Mouse (Mus musculus) spleen, embryonic (tissue): ENCODE results near the gene Ice2.

Experiments
- CTCF ChIA-PET: fragments of 350-600 bp; sonication (Branson Sonifier 250); formaldehyde crosslinking; loops from one replicate; lab custom pipeline; 2022; lab: Charles Lee

The Ice2 gene

DNA sequence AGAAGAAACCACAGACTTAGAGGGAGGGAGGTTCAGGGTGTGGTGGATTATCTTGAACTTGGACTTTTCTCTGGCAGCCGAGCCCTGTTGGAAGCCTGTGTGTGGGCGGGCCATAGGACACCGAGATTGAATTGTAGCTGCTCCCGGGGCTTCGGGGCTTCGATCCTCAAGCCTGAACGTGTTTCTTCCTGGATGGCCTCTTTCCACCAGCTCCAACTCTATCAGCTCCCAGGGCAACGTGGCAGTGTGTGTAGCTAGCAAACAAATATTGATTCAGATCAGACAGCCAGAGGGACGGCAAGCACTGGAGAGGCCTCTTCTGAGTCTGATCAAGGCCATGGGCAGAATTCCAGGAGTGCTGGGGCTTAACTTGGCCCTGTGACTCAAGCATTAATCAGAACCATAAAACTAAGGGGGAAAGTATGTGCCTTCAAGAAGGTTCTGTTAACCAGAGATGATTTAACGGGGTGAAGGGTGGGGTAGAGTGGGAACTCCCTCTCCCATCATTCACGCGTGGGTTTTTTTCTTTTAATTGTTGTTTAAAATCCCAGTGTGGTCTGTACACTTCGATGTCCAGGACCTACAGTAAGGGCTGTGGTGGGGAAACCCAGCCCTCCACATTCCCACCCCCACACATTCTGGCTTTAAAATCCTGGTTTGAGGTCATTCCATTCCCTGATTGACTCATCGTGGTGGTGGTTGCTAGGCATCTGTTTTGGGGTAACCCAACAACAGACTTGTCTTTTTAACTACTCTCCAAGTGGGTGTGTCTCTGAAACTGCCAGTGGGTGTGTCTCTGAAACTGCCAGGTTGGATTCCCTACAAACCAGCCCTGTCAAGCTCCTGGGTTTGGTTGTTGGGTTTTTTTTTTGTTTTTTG is 60.3 kb downstream of the Ice2 start:
- CTCF ChIA-PET, result no interaction called here

DNA sequence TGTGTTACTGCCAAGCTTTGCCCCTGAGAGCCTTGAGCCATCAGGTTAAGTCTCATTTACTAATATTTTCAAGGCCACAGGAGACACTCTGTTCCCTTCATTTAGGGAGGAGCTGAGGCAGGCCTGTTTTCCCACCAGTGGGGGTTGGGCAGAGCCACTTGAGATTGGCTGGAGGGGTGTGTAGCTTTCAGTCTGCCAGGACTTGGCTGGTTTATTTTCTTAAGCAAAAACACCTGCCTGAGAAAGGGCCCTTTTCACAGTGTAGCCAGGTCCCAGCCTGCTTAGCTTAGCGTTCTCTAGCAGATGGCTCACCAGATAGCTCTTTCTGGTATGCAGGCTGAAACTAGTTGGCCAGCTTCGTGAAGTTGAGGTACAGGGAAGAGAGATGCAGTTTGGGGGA is 61.3 kb downstream of the Ice2 start:
- CTCF ChIA-PET, result no interaction called here

DNA sequence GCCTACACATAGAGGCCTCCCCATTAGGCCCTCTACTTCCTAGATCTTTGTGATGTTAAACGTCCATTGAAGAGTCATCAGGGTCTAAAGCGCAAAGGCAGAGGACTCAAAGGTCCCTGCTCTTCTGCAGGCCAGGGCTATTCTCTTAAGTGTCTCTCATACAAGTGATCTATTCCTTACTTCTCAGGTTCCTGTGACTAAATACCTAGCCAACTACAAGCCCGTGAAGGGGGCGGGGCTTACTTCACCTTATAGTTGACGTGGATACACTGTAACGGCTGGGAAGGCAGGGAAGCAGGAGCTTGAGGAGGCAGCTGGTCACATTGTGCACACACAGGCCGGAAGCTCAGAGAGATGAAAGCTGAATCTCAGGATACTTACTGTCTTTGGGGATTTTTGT is 62.2 kb downstream of the Ice2 start:
- CTCF ChIA-PET, result no interaction called here

DNA sequence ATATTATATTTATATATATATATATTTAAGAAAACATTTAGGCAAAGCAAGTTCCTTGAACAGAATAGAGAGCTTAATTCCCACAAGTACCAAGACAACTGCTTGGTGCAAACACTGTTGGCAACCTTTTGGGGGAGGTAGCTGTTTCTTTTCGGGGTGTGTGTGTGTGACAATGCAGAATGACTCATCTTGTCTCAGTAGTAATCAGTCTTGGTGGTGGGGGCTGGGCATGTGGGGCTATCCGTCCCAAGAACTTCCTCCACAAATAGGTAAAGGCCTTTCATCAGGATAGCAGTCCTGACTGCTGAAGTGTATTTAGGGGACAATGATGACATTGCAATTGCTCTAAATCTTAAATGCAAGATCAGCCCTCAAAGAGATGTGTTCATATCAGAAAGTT is 65.3 kb downstream of the Ice2 start:
- CTCF ChIA-PET, result interaction anchor here (0.7 kb wide), 1 partner anchor 187 kb away, joined by 3 read pairs; no protein-coding TSS in a partner anchor

DNA sequence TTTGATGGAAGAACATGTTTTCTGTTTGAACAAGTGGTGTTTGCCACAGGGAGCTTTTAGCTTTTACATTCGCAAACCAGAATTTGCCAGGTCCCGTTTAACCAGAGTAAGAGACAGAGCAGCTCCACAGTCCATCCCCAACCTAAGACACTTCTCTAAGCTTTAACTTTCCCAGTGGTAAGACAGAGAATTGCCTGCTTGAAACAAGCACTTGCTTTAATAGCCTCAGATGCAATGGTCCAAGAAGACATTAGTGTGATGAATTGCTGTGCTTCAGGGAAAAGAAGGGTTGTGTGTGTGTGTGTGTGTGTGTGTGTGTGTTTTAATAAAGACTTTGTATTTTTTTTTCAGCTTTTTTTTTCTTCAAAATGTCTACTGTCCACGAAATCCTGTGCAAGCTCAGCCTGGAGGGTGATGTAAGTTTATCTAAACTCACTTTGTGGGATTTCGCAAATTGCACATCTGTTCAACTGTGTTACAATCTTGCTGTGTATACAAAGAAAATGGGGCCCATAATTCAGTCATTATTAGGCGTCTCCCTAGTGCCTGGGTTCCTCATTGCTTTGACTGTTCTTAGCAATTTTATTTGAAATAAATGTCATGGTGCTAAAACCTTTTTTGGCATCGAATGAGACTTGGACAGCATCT is 66.5 kb downstream of the Ice2 start:
- CTCF ChIA-PET, result no interaction called here

DNA sequence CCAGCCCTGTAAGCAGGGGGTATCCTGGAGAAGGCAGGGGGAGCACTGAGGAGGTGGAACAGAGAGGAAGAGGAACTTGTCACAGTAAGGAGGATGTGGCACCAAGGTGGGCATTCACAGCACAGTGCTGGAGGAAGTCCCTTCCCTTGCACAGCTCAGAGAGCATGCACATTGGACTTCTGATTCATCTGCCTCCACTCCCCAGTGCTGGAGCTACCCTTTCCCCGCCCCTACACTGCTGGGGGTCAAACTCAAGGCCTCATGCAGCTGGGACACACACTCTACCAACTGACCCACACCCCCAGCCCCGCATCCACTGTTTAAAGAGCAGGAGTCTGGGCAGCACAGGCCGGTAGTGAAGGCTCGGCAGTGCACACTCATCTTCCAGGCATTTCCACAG is 68.4 kb downstream of the Ice2 start:
- CTCF ChIA-PET, result no interaction called here

DNA sequence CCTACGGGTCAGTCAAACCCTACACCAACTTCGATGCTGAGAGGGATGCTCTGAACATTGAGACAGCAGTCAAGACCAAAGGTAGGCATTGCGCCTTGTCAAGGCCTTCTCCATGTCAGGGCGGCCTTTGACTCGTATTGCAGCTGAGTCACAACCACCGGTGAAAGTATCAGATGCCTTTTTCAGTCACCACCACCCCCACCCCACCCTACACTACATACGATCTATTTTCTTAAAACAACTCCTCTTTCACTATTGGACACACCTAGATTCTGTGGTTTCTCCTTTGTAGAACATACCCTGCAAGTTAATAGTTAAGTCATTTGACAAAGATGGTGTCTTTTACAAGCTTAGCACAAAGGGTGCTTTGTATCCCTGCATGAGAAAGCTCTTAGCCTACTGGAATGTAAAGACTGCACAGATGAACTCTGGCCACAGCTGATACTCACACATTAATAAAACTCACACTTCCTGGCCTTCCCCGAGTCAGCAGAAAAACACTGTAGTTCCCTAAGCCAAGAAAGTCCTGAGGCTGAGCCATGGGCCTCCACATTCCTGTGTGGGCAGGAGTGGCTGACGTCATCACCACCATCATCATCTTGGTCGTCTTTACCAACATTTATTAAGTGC is 69.7 kb downstream of the Ice2 start:
- CTCF ChIA-PET, result no interaction called here

DNA sequence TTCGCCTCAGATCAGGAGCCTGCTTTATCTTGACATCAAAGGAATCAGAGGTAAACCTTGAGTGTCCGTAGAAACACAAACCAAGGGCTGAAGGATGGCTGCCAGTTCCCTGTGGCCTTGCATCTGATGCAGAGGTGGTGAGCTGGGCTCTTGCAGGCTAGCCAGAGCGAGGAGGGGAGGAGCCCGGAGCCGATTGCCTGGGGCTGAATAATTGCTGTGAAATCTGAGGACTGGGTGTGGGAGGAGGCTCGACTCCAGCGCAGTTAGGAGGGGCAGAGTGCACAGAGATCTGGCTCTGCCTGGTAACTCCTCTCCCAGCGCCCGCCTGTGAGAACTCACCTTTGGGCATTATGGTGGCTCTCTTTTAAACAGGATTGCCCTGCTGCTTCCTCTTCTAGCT is 71.3 kb downstream of the Ice2 start:
- CTCF ChIA-PET, result no interaction called here

DNA sequence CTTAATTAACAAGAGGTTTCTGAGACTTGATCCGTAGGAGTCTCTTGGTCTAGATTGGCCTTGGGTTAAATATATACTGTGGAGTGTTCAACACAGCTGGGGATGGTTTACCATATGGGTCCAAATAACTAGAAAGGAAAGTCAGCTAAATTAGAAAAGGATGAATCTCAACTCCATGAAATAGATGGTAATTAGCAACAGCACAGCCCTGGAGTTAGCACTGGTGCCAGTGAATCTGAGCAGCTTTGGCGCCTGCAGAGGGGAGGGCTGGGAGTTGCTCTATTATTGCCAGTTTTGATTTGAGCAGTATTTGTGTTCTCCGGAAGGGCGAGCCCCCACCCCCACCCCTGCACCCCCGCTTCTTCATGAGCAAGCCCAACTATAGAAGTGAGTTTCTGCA is 72.7 kb downstream of the Ice2 start:
- CTCF ChIA-PET, result no interaction called here

DNA sequence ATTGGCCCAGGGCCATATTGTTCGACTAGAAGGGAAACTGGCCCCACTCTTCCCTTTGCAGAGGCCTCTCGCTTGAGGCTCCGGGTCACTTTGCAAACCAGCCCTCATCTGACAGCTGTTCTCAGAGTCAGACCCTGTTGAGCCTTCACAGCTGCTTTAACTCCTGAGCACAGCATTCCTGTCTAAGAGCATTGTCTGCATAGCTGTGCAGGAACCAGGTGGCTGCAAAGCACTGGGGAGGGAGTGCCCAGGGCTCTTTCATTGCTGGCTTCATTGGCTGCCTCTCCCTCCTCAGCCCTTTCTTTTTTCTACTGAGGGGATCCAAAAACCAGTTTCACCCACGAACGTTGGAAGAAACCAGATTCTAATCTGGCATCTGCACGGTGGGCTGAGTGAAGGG is 73.2 kb downstream of the Ice2 start:
- CTCF ChIA-PET, result no interaction called here

DNA sequence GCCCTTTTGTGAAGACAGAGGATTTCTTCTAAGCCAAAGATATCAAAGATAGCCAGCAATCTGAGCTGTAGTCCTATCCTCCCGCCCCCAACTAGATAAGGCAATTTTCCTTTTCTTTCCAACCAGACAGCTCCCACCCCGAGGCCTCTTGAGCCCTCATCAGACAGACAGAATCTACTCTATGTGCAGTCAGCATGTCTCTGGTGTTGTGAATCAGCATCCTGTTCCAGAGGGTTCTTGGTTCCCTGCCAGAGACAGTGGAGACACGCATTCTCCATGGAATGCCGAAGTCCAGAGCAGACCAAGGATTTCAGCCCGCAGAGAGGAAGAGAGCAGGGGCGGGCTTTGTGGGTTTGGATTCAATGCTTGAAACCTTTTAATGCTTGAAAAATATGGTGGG is 75.0 kb downstream of the Ice2 start:
- CTCF ChIA-PET, result no interaction called here

DNA sequence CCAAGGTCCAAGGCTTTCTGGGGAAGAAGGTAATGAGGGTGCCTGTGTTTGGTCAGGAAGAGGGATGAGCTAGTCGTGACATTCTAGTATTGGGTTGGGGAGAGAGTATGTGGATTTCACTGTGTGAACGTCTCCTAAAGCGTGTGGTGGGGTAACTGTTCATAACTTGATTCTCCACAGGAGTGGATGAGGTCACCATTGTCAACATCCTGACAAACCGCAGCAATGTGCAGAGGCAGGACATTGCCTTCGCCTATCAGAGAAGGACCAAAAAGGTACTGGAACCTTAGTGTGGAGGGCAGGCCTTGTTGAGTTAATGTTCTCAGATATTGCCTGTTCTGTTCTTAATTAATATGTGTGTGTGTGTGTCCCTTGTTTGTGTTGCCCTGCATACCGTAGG is 78.2 kb downstream of the Ice2 start:
- CTCF ChIA-PET, result no interaction called here

DNA sequence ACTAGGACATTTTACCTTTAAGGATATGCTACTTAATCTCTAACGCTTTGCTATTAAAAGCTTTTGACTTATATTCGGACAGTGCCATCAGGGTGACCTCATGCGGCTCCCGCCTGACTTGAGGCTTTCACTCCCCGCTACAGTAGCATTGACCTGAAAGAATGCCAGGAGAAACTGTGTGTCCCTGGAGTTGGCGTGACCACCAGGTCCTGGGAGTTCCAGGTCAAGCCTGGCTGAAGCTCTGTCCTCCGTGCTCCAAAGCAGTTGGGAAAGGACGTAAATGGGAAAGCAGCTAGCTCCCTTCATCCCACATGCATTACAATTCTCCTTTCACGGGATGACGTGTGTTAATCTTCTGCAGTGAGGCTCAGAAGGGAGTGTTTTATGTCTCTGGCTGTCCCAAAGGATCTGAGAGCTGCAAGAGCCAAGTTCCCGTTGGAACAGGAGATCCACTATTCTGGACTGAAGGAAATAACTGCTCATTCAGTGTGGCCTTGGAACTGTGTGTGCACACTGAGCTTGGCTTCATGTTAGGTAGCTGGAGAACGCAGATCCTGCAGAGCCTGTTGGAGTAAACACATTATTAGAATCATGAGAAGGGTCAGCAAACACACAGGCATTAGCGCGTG is 79.6 kb downstream of the Ice2 start:
- CTCF ChIA-PET, result no interaction called here

DNA sequence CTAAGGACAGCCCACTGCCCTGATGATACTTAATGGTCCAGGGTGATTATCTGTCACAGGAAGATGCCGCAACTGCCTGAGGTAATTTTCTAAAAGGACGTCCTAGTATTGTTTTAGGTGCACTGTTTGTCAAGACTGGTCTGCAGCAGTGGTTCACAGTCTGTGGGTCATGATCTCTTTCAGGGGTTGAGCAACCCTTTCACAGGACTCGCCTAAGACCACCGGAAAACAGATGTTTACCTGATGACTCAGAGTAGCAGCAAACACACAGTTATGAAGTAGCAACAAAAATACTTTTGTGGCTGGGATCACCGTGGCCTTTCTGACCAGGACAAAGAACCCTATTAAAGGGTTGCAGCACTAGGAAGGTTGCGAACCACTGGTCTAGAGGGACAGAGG is 80.1 kb downstream of the Ice2 start:
- CTCF ChIA-PET, result no interaction called here

DNA sequence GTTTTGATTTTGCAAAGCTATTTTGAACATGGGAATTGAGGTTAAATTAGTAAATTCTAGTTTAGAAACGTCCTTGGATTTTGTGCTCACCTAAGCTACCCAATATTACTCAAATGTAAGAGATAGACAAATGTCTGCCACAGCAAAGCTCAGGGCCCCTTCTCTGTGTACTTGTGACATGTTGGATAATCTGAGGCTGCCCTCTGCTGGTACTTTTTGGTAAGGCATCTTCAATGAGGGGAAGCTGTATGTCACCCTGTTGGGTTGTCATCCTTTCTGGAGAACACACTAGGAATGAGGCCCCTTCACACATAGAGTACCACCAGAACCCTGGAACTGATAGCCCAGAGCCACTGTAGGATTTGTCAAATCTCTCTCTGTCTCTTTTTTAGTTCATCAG is 82.6 kb downstream of the Ice2 start:
- CTCF ChIA-PET, result interaction anchor here (0.5 to 1.3 kb wide), 7 partner anchors 60 to 320 kb away, joined by 3 to 19 read pairs (median 3); no protein-coding TSS in a partner anchor
